Mouse (Mus musculus): Measurements from ENCODE around the gene Abhd5. TPM values are rescaled to one million over a fixed set of nuclear protein-coding genes. Genes with fewer than 3 reads are reported as not detected.
A peak's percentile ranks its signal among the peaks of the same experiment; 100 is the strongest.
"Not testable (repeated sequence)": the region's sequence is repeated elsewhere in the genome, so short reads cannot be mapped to it uniquely, and the experiment has no call there.

Abhd5 gene
- total and polyA plus RNA-seq, 3 experiments = 14.2 to 20.2 TPM; not detected in 1

DNA sequence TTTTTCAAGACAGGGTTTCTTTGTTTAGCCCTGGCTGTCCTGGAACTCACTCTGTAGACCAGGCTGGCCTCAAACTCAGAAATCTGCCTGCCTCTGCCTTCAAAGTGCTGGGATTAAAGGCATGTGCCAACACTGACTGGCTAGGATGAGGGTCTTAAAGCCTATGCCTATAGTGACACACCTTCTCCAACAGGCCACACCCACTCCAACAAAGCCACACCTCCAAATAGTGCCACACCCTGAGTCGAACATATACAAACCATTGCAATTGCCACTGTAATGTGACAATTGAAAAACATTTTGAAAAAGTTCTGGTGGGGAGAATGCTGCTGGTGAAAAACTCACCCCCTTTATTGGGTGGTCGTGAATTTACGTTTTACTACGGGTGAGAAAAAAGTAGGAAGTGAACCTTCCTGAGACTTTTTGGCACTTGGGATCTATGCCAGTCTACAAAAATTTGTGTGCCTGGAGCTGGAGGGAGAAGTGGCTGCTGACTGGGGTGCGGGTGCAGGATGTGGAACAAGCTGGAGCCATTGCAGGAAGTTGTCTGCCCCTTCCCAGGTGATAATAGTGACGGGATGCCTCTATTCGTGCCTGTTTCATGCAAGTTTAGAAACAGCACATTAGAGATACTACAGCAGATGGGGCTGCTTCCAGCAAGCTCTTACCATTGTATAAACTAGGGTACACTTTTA is 39.0 kb upstream of the Abhd5 start:
- Histone ChIP-seq H3K27ac (ENCODE audit: control insufficient read depth, low read depth, low read length) (no peak overlapping the region), H3K4me1 (ENCODE audit: control insufficient read depth in 1 of 2, insufficient read depth in 2 of 2, low read length in 2 of 2) (peaks cover 0 to 17% of the 10 kb centered on the region in 2 experiments; a peak in 2 of 4 replicates), H3K4me3 (ENCODE audit: control insufficient read depth in 1 of 2, insufficient read depth in 1 of 2, low read depth in 2 of 2, low read length in 2 of 2) (no peak overlapping the region), H3K9ac (ENCODE audit: control insufficient read depth, low read depth, low read length, poor library complexity, severe bottlenecking) (no peak overlapping the region), H3K27me3 (ENCODE audit: control insufficient read depth in 1 of 2, insufficient read depth in 2 of 2, low read length in 2 of 2) (peaks cover 0 to under 1% of the 10 kb centered on the region in 2 experiments; a peak in 2 of 4 replicates), H3K36me3 (ENCODE audit: control insufficient read depth in 1 of 2, insufficient read depth in 2 of 2, low read length in 2 of 2) (peaks cover 0 to 13% of the 10 kb centered on the region in 2 experiments; a peak in 2 of 4 replicates), H3K79me2 (ENCODE audit: control insufficient read depth, insufficient read depth, low read length, poor library complexity) (no peaks in the 10 kb centered on the region), H3K9me3 (replicated peaks; ENCODE audit: insufficient read depth, low read length) (no peaks in the 10 kb centered on the region)
- DNase-seq (ENCODE audit: low read depth, low spot score) = peak; percentile 11
- no peak for TF ChIP-seq ZNF384 (IDR thresholded peaks at IDR 0.05; ENCODE audit: low read depth, low read length)
- no peak for TF ChIP-seq JUND (IDR thresholded peaks at IDR 0.05; ENCODE audit: low read depth, low read length)
- no peak for TF ChIP-seq TAL1 (IDR thresholded peaks at IDR 0.05; ENCODE audit: low read length)
- TF ChIP-seq MAZ (IDR thresholded peaks at IDR 0.05; ENCODE audit: low read depth, low read length) = no peak
- TF ChIP-seq ETS1 (IDR thresholded peaks at IDR 0.05; ENCODE audit: low read depth, low read length) = no peak
- TF ChIP-seq KAT2A (conservative IDR thresholded peaks at IDR 0.05; ENCODE audit: low read depth, low read length) = no peak
- TF ChIP-seq SMC3 (IDR thresholded peaks at IDR 0.05; ENCODE audit: low read depth, low read length) = no peak
- no peak for TF ChIP-seq POLR2A (IDR thresholded peaks at IDR 0.05; ENCODE audit: control insufficient read depth in 1 of 2, insufficient read depth in 1 of 2, low read depth in 1 of 2, low read length in 2 of 2, poor library complexity in 1 of 2)
- no peak for TF ChIP-seq HCFC1 (IDR thresholded peaks at IDR 0.05; ENCODE audit: low read depth, low read length)
- TF ChIP-seq MYC (IDR thresholded peaks at IDR 0.05; ENCODE audit: low read depth, low read length) = no peak
- no peak for TF ChIP-seq USF1 (IDR thresholded peaks at IDR 0.05; ENCODE audit: low read depth, low read length)
- no peak for TF ChIP-seq ZMIZ1 (IDR thresholded peaks at IDR 0.05; ENCODE audit: low read depth, low read length)
- TF ChIP-seq TCF12 (IDR thresholded peaks at IDR 0.05; ENCODE audit: low read depth, low read length) = no peak
- no peak for TF ChIP-seq RCOR1 (IDR thresholded peaks at IDR 0.05; ENCODE audit: low read depth, low read length)
- TF ChIP-seq MYB (IDR thresholded peaks at IDR 0.05; ENCODE audit: low read depth, low read length) = no peak
- no peak for TF ChIP-seq POLR2AphosphoS2 (IDR thresholded peaks at IDR 0.05; ENCODE audit: low read length)
- TF ChIP-seq CTCF (IDR thresholded peaks at IDR 0.05 in 2 of 3, conservative IDR thresholded peaks at IDR 0.05 in 1 of 3; ENCODE audit: control insufficient read depth in 1 of 3, insufficient read depth in 1 of 3, low read depth in 2 of 3, low read length in 3 of 3, poor library complexity in 1 of 3, severe bottlenecking in 1 of 3) = no peak
- TF ChIP-seq UBTF (IDR thresholded peaks at IDR 0.05; ENCODE audit: borderline replicate concordance, insufficient read depth, low read depth, low read length) = no peak
- no peak for TF ChIP-seq MXI1 (IDR thresholded peaks at IDR 0.05; ENCODE audit: low read depth, low read length)

DNA sequence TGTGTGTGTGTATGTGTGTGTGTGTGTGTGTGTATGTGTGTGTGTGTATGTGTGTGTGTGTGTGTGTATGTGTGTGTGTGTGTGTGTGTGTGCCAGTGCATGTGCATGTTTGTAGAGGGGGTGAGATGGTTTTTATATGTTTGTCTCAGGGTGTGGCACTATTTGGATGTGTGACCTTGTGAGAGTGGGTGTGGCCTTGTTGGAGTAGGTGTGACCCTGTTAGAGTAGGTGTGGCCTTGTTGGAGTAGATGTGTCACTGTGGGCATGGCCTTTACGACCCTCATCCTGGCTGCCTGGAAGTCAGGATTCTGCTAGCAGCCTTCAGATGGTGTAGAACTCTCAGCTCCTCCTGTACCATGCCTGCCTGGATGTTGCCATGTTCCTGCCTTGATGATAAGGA is 38.3 kb upstream of the Abhd5 start:
- H3K9ac ChIP-seq (ENCODE audit: control insufficient read depth, low read depth, low read length, poor library complexity, severe bottlenecking); H3K27me3 ChIP-seq (ENCODE audit: control insufficient read depth in 1 of 2, insufficient read depth in 2 of 2, low read length in 2 of 2); H3K9me3 ChIP-seq (replicated peaks; ENCODE audit: insufficient read depth, low read length); H3K79me2 ChIP-seq (ENCODE audit: control insufficient read depth, insufficient read depth, low read length, poor library complexity); H3K27ac ChIP-seq (ENCODE audit: control insufficient read depth, low read depth, low read length); H3K4me3 ChIP-seq (ENCODE audit: control insufficient read depth in 1 of 2, insufficient read depth in 1 of 2, low read depth in 2 of 2, low read length in 2 of 2); DNase-seq (ENCODE audit: low read depth, low spot score): not testable (repeated sequence)
- Histone ChIP-seq H3K4me1 (ENCODE audit: control insufficient read depth in 1 of 2, insufficient read depth in 2 of 2, low read length in 2 of 2) (peaks cover 0 to 17% of the 10 kb centered on the region in 2 experiments; a peak in 2 of 4 replicates), H3K36me3 (ENCODE audit: control insufficient read depth in 1 of 2, insufficient read depth in 2 of 2, low read length in 2 of 2) (peaks cover 0 to 13% of the 10 kb centered on the region in 2 experiments; a peak in 2 of 4 replicates)

Measured in MEL (cell line).